Mouse (Mus musculus): ENCODE measurements around the gene Pfkm. TPM values are rescaled to one million over a fixed set of nuclear protein-coding genes. Genes with fewer than 3 reads are reported as not detected.

The Pfkm gene
- polyA plus RNA-seq, 1 experiment = 401 TPM

DNA sequence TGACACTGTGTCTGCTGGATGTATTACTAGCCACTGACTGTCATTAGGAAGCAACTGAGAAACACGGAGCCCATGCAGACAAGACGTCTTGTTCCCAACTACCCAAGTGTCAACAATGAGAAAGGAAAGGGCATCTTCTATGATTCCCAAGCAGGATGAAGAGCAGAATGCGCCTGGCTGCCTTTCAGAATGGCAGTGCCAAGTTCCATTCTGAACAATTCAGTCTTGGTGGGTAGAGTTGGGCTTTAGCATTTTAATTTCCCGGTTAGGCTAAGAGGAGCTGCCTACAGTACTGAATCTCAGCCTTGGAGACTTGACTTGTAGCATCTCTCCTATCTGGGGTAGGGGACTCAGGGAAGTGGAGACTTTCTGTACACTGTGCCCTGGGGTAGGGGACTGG lies 41.6 kb downstream of the Pfkm start:
- Histone ChIP-seq H3ac (ENCODE audit: control insufficient read depth, insufficient read length) (no peak overlapping the region), H3K79me2 (ENCODE audit: control insufficient read depth, insufficient read depth) (no peaks in the 10 kb centered on the region), H3K4me2 (ENCODE audit: low read depth) (no peak overlapping the region), H3K27me3 (ENCODE audit: control insufficient read depth, insufficient read depth, insufficient read length) (no peaks in the 10 kb centered on the region), H3K36me3 (ENCODE audit: control insufficient read depth, insufficient read depth) (peaks cover 43% of the 10 kb centered on the region), H3K4me3 (no peak overlapping the region)
- peak; percentile 53 for TF ChIP-seq POLR2AphosphoS2 (IDR thresholded peaks at IDR 0.05; ENCODE audit: insufficient read length, low read depth)
- no peak for TF ChIP-seq TCF12 (IDR thresholded peaks at IDR 0.05; ENCODE audit: insufficient read depth, poor library complexity, severe bottlenecking)

DNA sequence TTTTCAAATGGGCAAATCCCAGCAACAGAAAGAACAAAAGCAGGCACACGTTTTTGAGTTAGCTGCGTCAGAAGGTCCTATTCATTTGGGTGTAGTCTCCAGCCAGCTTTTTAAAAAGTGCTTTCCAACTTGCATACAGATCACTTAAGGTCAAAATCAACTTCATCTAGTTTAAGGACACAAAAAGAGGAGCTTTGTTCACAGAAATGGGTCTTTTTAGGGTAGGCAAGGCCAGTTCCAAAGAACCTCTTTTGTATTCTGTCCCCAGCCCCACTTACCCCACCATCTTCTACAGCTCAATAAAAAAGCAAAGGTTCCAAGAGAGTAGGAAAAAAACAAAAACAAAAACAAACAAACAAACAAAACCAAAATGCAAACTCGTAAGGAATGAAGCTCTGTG lies 42.3 kb downstream of the Pfkm start:
- Histone ChIP-seq H3K36me3 (ENCODE audit: control insufficient read depth, insufficient read depth) (peaks cover 49% of the 10 kb centered on the region), H3K79me2 (ENCODE audit: control insufficient read depth, insufficient read depth) (no peaks in the 10 kb centered on the region), H3K4me3 (no peak overlapping the region), H3ac (ENCODE audit: control insufficient read depth, insufficient read length) (no peak overlapping the region), H3K4me2 (ENCODE audit: low read depth) (no peak overlapping the region), H3K27me3 (ENCODE audit: control insufficient read depth, insufficient read depth, insufficient read length) (no peaks in the 10 kb centered on the region)
- TF ChIP-seq POLR2AphosphoS2 (IDR thresholded peaks at IDR 0.05; ENCODE audit: insufficient read length, low read depth) (no peak), TCF3 (IDR thresholded peaks at IDR 0.05; ENCODE audit: insufficient read length, low read depth) (no peak), MAX (IDR thresholded peaks at IDR 0.05; ENCODE audit: low read depth) (no peak), POLR2A (IDR thresholded peaks at IDR 0.05; ENCODE audit: insufficient read length, low read depth) (no peak), TCF12 (IDR thresholded peaks at IDR 0.05; ENCODE audit: insufficient read depth, poor library complexity, severe bottlenecking) (no peak), CEBPB (IDR thresholded peaks at IDR 0.05; ENCODE audit: insufficient read depth, poor library complexity, severe bottlenecking) (no peak), MYOG (IDR thresholded peaks at IDR 0.05; ENCODE audit: control insufficient read depth in 1 of 3, insufficient read depth in 1 of 3, insufficient read length in 2 of 3, low read depth in 2 of 3) (no peak), USF1 (IDR thresholded peaks at IDR 0.05; ENCODE audit: low read depth) (no peak), MYOD1 (IDR thresholded peaks at IDR 0.05; ENCODE audit: control insufficient read depth in 1 of 3, insufficient read length in 2 of 3, low read depth in 2 of 3) (no peak), SRF (IDR thresholded peaks at IDR 0.05; ENCODE audit: control insufficient read depth, insufficient read length, low read depth) (no peak), E2F4 (IDR thresholded peaks at IDR 0.05; ENCODE audit: insufficient read depth) (no peak)

DNA sequence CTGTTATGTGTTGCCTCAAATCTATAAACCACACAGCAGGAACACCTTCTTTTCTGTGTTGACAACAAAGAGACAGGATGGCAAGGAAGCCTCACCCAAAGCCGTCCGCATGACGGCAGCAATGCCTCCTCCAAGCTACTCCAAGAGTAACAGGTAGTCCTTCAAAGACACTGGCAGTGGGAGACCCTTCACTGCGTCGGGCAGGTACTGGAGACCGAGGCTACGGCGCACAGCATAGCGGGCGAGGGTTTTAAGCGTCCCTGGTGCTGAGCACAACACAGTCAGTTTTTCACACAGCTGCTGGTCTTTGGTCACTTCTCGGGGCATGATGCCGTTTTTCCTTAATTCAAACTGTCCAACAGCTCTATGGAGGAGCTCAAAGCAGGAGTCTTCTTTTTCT lies 43.3 kb downstream of the Pfkm start:
- TF ChIP-seq POLR2AphosphoS2 (IDR thresholded peaks at IDR 0.05; ENCODE audit: insufficient read length, low read depth) = peak; percentile 71
- TF ChIP-seq POLR2A (IDR thresholded peaks at IDR 0.05; ENCODE audit: insufficient read length, low read depth) = peak; percentile 31
- no peak for TF ChIP-seq MYOG (IDR thresholded peaks at IDR 0.05; ENCODE audit: control insufficient read depth in 1 of 3, insufficient read depth in 1 of 3, insufficient read length in 2 of 3, low read depth in 2 of 3)
- Histone ChIP-seq H3K4me2 (ENCODE audit: low read depth) (no peak overlapping the region), H3K36me3 (ENCODE audit: control insufficient read depth, insufficient read depth) (peaks cover 57% of the 10 kb centered on the region), H3K79me2 (ENCODE audit: control insufficient read depth, insufficient read depth) (no peaks in the 10 kb centered on the region), H3K4me3 (no peak overlapping the region), H3ac (ENCODE audit: control insufficient read depth, insufficient read length) (no peak overlapping the region), H3K27me3 (ENCODE audit: control insufficient read depth, insufficient read depth, insufficient read length) (no peaks in the 10 kb centered on the region)

DNA sequence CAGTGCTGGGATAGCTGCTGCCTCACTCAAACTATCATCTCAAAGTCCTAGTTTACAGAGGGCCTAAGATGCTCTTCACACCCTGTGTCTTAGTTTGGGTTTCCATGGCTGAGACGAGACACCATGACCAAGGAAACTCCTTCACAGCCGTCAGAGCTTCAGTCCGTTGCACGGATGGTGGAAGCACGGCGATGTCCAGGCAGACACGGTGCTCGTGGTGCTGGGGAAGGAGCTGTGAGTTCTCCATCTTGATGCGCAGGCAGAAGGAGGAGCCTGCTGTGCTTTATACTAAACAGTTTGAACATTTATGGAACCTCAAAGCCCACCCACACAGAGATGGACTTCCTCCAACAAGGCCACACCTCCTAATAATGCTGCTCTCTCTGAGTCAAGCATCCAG lies 44.5 kb downstream of the Pfkm start:
- H3K4me3 ChIP-seq = no peak overlapping the region
- peaks cover 67% of the 10 kb centered on the region for H3K36me3 ChIP-seq (ENCODE audit: control insufficient read depth, insufficient read depth)
- TF ChIP-seq SRF (IDR thresholded peaks at IDR 0.05; ENCODE audit: control insufficient read depth, insufficient read length, low read depth) (no peak), POLR2A (IDR thresholded peaks at IDR 0.05; ENCODE audit: insufficient read length, low read depth) (peak; percentile 24), MYOD1 (IDR thresholded peaks at IDR 0.05; ENCODE audit: control insufficient read depth in 1 of 3, insufficient read length in 2 of 3, low read depth in 2 of 3) (no peak), CEBPB (IDR thresholded peaks at IDR 0.05; ENCODE audit: insufficient read depth, poor library complexity, severe bottlenecking) (no peak), TCF3 (IDR thresholded peaks at IDR 0.05; ENCODE audit: insufficient read length, low read depth) (no peak), REST (IDR thresholded peaks at IDR 0.05; ENCODE audit: insufficient read depth, insufficient read length) (no peak), POLR2AphosphoS2 (IDR thresholded peaks at IDR 0.05; ENCODE audit: insufficient read length, low read depth) (peak; percentile 73), MYOG (IDR thresholded peaks at IDR 0.05; ENCODE audit: control insufficient read depth in 1 of 3, insufficient read depth in 1 of 3, insufficient read length in 2 of 3, low read depth in 2 of 3) (no peak), USF1 (IDR thresholded peaks at IDR 0.05; ENCODE audit: low read depth) (no peak), TCF12 (IDR thresholded peaks at IDR 0.05; ENCODE audit: insufficient read depth, poor library complexity, severe bottlenecking) (no peak)
- H3K4me2 ChIP-seq (ENCODE audit: low read depth) = no peak overlapping the region
- H3ac ChIP-seq (ENCODE audit: control insufficient read depth, insufficient read length) = no peak overlapping the region
- H3K79me2 ChIP-seq (ENCODE audit: control insufficient read depth, insufficient read depth) = no peaks in the 10 kb centered on the region
- H3K27me3 ChIP-seq (ENCODE audit: control insufficient read depth, insufficient read depth, insufficient read length) = no peaks in the 10 kb centered on the region

DNA sequence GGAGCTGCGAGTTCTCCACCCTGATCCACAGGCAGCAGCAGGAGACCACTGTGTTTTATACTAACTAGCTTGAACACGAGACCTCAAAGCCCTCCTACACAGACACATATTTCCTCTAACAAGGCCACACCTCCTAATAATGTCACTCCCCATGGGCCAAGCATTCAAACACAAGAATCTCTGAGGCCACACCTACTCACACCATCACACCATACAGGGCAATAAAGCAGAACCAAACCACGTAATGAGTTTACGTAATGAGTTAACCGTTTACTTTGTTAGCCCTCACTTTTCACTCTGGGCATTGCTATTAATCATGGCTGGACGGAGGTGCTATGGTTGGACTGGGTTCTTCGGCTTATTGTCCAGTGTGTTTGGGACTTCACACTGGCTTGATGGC lies 47.4 kb downstream of the Pfkm start:
- Histone ChIP-seq H3K27me3 (ENCODE audit: control insufficient read depth, insufficient read depth, insufficient read length) (no peaks in the 10 kb centered on the region), H3K4me3 (no peak overlapping the region), H3K4me2 (ENCODE audit: low read depth) (no peak overlapping the region), H3ac (ENCODE audit: control insufficient read depth, insufficient read length) (no peak overlapping the region), H3K36me3 (ENCODE audit: control insufficient read depth, insufficient read depth) (peaks cover 51% of the 10 kb centered on the region), H3K79me2 (ENCODE audit: control insufficient read depth, insufficient read depth) (peaks cover 12% of the 10 kb centered on the region)
- TF ChIP-seq SRF (IDR thresholded peaks at IDR 0.05; ENCODE audit: control insufficient read depth, insufficient read length, low read depth) (no peak), REST (IDR thresholded peaks at IDR 0.05; ENCODE audit: insufficient read depth, insufficient read length) (no peak), TCF3 (IDR thresholded peaks at IDR 0.05; ENCODE audit: insufficient read length, low read depth) (no peak), POLR2A (IDR thresholded peaks at IDR 0.05; ENCODE audit: insufficient read length, low read depth) (no peak), POLR2AphosphoS2 (IDR thresholded peaks at IDR 0.05; ENCODE audit: insufficient read length, low read depth) (no peak), E2F4 (IDR thresholded peaks at IDR 0.05; ENCODE audit: insufficient read depth) (no peak), CEBPB (IDR thresholded peaks at IDR 0.05; ENCODE audit: insufficient read depth, poor library complexity, severe bottlenecking) (no peak), MYOG (IDR thresholded peaks at IDR 0.05; ENCODE audit: control insufficient read depth in 1 of 3, insufficient read depth in 1 of 3, insufficient read length in 2 of 3, low read depth in 2 of 3) (no peak), MYOD1 (IDR thresholded peaks at IDR 0.05; ENCODE audit: control insufficient read depth in 1 of 3, insufficient read length in 2 of 3, low read depth in 2 of 3) (no peak), USF1 (IDR thresholded peaks at IDR 0.05; ENCODE audit: low read depth) (no peak), TCF12 (IDR thresholded peaks at IDR 0.05; ENCODE audit: insufficient read depth, poor library complexity, severe bottlenecking) (no peak)

Measured in myocyte (in vitro differentiated cells).